Mouse (Mus musculus) cerebellum, adult 2 months (tissue): ENCODE measurements around the gene Slc17a8. TPM values are rescaled to one million over a fixed set of nuclear protein-coding genes. Genes with fewer than 3 reads are reported as not detected.

ENCODE experiments used
- DNase-seq, 2 experiments: peaks; one replicate each; pipeline ENCODE4 v3.0.0; 2021
- H3K27ac ChIP-seq: fragments of 200-500 bp; 2 replicates; pipeline ENCODE4 v1.5.1; 2012; ENCODE audit warnings: low read length, control low read depth, inconsistent platforms; ENCODE audit not compliant: insufficient read depth
- H3K27me3 ChIP-seq: fragments of 200-500 bp; 2 replicates; pipeline ENCODE4 v1.6.1; 2012; ENCODE audit warnings: inconsistent platforms, mild to moderate bottlenecking, low read length, moderate library complexity; ENCODE audit not compliant: control insufficient read depth, insufficient read depth
- H3K4me1 ChIP-seq: fragments of 200-500 bp; 2 replicates; pipeline ENCODE4 v1.6.1; 2011; ENCODE audit warnings: low read length; ENCODE audit not compliant: control insufficient read depth, insufficient read depth
- H3K4me3 ChIP-seq: fragments of 200-500 bp; replicated peaks from 2 replicates; pipeline ENCODE3; 2011; ENCODE audit warnings: mild to moderate bottlenecking, low read depth, low read length, control low read depth; ENCODE audit not compliant: insufficient read depth
- CTCF ChIP-seq: fragments of 200-500 bp; IDR thresholded peaks from 2 replicates; pipeline ENCODE4 v1.5.1; 2011; ENCODE audit warnings: low read depth, mild to moderate bottlenecking, control low read depth, low read length, moderate library complexity, borderline replicate concordance; ENCODE audit not compliant: insufficient read depth
- POLR2A ChIP-seq: fragments of 200-500 bp; IDR thresholded peaks from 2 replicates; pipeline ENCODE4 v1.6.1; 2011; ENCODE audit warnings: low read length, control low read depth, borderline replicate concordance; ENCODE audit not compliant: insufficient read depth
- WGBS: fragments of 180-500 bp; shearing (Covaris S2); methylation state at CpG from one replicate; pipeline ENCODE4 v1.1.7; 2018; 5-methylcytosine and 5-hydroxymethylcytosine counted together
- polyA plus RNA-seq: library from polyadenylated mRNA; depleted of rRNA; stranded (reverse); fragments of >200 nt; gene quantifications from 2 replicates; pipeline ENCODE4 v1.2.3, GENCODE M21; 2012

Gene Slc17a8
- polyA plus RNA-seq, 1 experiment = 0.36 TPM

DNA sequence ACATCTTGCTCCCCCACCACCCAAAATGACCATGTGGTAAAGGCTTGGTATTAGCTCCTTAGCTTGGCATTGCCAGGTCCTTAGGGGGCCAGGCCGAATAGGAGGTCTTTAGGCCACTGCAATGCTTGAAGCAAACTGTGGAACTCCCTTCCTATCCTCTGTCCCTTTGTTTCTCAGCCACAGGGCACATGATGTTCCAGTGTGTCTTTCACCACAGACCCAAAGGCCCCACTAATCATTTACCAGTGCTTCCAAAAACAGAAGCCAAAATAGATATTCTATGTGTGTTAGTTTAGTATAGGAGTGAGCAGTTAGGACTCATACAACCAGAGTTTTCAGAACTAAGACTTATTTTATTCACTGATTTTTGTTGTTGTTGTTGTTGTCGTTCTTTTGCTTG is 5.7 kb upstream of the Slc17a8 start:
- no peak for DNase-seq
- Histone ChIP-seq H3K4me3 (no peak overlapping the region), H3K27me3 (no peaks in the 10 kb centered on the region), H3K27ac (no peak overlapping the region), H3K4me1 (no peaks in the 10 kb centered on the region)
- TF ChIP-seq POLR2A (no peak), CTCF (no peak)
- 75% methylated on average over 2 of the region's 2 CpGs for WGBS

DNA sequence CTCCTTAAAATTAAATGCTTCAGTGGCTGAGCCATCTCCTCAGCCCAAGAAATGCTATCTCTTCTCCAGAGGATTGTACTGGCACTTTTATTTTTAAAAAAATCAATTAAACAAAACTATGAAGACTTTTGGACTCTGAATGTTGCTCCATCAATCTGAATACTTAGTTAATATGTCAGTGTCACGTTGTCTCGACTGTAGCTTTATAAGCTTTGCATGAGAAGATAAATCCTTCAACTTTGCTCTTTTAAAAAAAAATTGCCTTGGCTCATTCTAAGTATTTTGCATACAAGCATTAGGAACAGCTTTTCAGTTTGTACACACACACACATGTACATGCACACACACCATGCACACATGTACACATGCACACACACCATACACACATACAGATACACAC is 3.1 kb upstream of the Slc17a8 start:
- H3K27me3 ChIP-seq = no peaks in the 10 kb centered on the region
- DNase-seq = no peak
- WGBS = 91% methylated on average over 2 of the region's 2 CpGs
- no peak overlapping the region for H3K27ac ChIP-seq
- no peak overlapping the region for H3K4me3 ChIP-seq
- no peaks in the 10 kb centered on the region for H3K4me1 ChIP-seq
- TF ChIP-seq CTCF (no peak), POLR2A (no peak)

GRCm38 (mm10) chr10:89599311-89599710 is 21.7 kb downstream of the Slc17a8 start:
- DNase-seq = no peak
- 69% methylated on average over 5 of the region's 5 CpGs for WGBS
- no peak overlapping the region for H3K27ac ChIP-seq
- no peak overlapping the region for H3K4me3 ChIP-seq
- TF ChIP-seq CTCF = no peak
- TF ChIP-seq POLR2A = no peak
- H3K4me1 ChIP-seq = no peaks in the 10 kb centered on the region
- H3K27me3 ChIP-seq = no peaks in the 10 kb centered on the region

DNA sequence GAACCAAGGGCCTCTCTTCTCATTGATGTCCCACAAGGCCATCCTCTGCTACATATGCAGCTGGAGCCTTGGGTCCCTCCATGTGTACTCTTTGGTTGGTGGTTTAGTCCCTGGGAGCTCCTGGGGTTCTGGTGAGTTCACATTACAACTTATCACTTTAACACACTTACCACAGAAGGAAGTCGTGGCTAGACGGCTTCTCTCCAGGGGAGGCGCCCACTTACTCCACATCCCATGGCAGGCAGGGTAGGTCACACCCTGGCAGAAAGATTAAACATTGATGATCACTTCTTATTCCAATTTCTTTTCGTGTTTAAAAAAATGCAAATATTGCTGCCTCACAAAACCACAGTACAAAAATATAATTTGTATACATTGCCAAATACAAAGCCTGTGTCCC is 23.8 kb downstream of the Slc17a8 start:
- H3K4me1 ChIP-seq = no peaks in the 10 kb centered on the region
- no peak for TF ChIP-seq POLR2A
- TF ChIP-seq CTCF = no peak
- H3K27ac ChIP-seq = no peak overlapping the region
- 86% methylated on average over 4 of the region's 4 CpGs for WGBS
- H3K27me3 ChIP-seq = no peaks in the 10 kb centered on the region
- no peak for DNase-seq
- no peak overlapping the region for H3K4me3 ChIP-seq

- H3K27ac ChIP-seq = no peak overlapping the region
- no peaks in the 10 kb centered on the region for H3K27me3 ChIP-seq
- H3K4me3 ChIP-seq = no peak overlapping the region
- no peak for TF ChIP-seq POLR2A
- no peaks in the 10 kb centered on the region for H3K4me1 ChIP-seq
- no peak for DNase-seq
- WGBS = 77% methylated on average over 5 of the region's 5 CpGs
Measured at GRCm38 (mm10) chr10:89595935-89596334, 25.1 kb downstream of the Slc17a8 start.

DNA sequence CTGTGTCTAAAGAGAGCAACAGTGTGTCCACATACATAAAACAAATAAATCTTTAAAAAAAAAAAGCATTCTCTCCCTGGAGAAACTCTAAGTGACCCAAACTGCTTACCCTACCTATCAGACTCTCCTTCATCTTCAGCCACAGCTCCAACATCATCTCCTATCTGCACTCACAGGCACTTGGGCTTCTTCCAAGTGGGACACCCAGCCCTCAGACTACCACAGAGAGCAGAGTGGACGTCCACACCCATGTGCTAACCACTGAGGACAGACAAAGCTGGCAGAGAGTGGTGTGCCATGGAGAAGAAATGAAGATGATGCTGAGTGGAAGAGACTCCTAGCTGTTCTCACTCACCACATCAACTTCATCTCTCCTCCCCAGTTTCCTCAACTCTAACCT is 25.5 kb downstream of the Slc17a8 start:
- H3K27ac ChIP-seq = no peak overlapping the region
- H3K27me3 ChIP-seq = no peaks in the 10 kb centered on the region
- H3K4me1 ChIP-seq = no peaks in the 10 kb centered on the region
- WGBS = 33% methylated on average over 1 of the region's 1 CpGs
- TF ChIP-seq CTCF (no peak), POLR2A (no peak)
- no peak for DNase-seq
- no peak overlapping the region for H3K4me3 ChIP-seq

DNA sequence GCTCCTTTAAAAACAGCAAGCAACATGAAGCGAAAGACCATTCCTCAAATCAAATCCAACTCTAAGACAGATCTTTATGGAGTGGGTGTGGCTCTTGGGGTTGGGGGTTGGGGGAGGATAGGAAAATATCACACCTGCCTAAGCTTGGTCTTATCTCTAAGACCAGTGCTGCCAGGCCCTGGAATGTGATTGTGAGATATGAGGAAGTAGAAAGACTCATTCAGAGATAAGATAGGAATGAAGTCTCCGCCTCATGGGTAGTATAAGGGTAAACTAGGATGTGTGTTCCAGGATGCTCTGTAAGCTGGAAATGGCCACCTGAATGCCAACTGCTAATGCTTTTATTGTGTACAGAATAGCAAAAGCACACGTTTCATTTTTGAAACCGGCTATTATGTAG is 26.7 kb downstream of the Slc17a8 start:
- Histone ChIP-seq H3K27ac (no peak overlapping the region), H3K4me1 (no peaks in the 10 kb centered on the region), H3K4me3 (no peak overlapping the region), H3K27me3 (no peaks in the 10 kb centered on the region)
- 93% methylated on average over 4 of the region's 4 CpGs for WGBS
- DNase-seq = no peak
- TF ChIP-seq CTCF = no peak
- no peak for TF ChIP-seq POLR2A

GRCm38 (mm10) chr10:89592797-89593196 is 28.3 kb downstream of the Slc17a8 start:
- H3K4me1 ChIP-seq = no peaks in the 10 kb centered on the region
- no peaks in the 10 kb centered on the region for H3K27me3 ChIP-seq
- no peak for DNase-seq
- no peak overlapping the region for H3K4me3 ChIP-seq
- no peak overlapping the region for H3K27ac ChIP-seq
- TF ChIP-seq CTCF = no peak
- no peak for TF ChIP-seq POLR2A
- WGBS = 33% methylated on average over 4 of the region's 4 CpGs
